Mouse (Mus musculus): ENCODE data around the gene Hydin.
"Not testable (repeated sequence)": the region's sequence is repeated elsewhere in the genome, so short reads cannot be mapped to it uniquely, and the experiment has no call there.

Hydin gene

GRCm38 (mm10) chr8:110266741-110267140 lies at the start of gene Hydin:
TSS of gene Hydin (plus strand) at chr8:110266977.
- peak; percentile 94 to 96 for DNase-seq (ENCODE audit: low spot score in 2 of 2)

DNA sequence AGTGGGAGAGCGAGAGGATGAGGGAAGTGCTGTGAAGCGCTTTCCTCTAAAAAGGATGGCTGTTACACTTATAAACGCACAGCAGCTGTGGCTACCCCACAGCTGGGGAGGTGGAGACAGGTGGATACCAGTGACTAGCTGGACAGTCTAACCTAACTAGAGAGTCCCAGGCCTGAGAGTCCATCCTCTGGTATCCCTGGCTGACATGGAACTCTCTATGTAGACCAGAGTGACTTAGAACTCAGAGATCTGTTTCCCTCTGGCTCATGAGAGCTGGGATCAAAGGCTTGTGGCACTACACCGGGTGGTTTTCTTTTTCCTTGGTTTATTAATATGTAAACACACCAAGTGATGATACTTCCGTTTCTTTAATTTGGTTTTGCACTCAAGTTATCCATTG lies 49.6 kb upstream of the Hydin start:
- DNase-seq (ENCODE audit: low spot score in 2 of 2) = peak in 1 of 2 experiments; percentile 36

DNA sequence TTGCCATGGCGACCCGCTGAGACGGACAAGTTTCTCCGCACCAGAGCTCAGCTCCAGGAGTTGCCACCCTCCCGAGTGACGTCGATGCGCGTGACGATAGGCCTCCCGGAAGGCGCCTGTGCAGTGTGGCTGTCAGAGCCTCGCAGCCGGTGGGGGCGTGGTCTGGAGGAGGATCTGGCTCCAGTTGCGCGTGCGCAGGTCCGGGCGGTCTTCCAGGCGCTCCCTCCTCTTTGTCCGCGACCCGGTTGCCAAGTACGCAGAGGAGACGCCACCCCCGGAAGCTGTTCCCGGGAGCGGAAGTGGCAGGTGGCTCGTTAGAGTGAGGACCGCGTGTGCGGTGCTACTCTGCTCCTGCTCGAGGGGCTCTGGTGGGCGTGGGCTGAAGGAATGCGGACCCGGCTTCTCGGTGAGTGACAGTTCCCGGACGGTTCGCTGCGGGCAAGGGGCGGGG lies 49.1 kb upstream of the Hydin start:
- DNase-seq (ENCODE audit: low spot score in 2 of 2) = peak; percentile 100

DNA sequence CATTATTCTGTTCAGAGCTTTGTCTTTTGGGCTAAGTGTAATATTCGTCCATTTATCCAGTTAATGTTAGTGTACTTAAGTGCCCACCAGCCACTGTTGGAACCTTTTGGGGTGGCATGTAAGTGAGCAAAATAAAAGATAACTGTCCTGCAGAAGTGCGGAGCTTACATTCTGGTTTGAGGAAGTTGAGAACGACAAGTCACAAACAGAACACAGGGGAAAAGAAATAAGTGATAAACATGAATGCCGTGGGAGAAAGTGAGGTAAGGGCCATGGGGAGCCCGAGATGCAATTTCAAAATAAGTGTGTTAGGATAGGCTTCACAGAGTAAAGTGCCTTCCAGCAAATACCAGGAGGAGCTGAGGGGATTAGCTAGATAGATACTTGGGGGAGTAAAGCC lies 48.3 kb upstream of the Hydin start:
- DNase-seq (ENCODE audit: low spot score in 2 of 2) = no peak

DNA sequence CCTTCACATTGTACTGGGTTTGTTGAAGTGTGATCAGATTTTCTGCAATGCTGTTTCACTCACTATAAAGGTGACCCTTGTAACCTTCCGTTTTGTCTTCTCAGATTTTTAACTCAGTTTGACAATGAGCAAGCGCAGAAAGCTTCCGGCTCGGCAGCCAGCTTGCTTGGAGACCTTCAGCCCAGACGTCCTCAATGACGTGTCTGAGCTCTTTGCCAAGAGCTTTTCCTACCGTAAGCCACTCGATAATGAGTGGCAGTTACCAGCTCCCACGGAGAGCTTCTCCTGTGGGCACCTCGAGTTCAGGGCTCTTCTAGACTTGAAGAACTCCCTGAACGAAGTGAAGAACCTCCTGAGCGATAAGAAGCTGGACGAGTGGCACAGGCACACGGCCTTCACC lies 45.8 kb upstream of the Hydin start:
- no peak for DNase-seq (ENCODE audit: low spot score in 2 of 2)

DNA sequence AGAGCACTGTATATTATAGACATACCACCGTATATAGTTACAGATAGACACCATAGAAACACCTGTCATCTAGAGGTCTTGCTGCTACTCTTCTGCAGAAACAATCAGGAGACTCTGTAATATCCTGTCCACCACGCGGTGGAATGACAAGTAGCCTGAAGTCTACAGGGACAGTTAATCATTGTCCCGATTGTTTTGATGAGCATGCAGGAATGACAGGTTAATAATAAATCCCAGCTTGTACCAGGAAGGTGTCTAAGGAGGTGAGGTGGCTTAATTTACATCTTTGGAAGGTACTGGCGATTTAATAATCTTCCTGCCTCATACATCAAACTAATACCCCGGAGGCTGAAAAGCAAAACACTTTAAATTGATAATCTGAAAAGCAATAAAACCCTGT lies 36.0 kb upstream of the Hydin start:
- no peak for DNase-seq (ENCODE audit: low spot score in 2 of 2)

DNA sequence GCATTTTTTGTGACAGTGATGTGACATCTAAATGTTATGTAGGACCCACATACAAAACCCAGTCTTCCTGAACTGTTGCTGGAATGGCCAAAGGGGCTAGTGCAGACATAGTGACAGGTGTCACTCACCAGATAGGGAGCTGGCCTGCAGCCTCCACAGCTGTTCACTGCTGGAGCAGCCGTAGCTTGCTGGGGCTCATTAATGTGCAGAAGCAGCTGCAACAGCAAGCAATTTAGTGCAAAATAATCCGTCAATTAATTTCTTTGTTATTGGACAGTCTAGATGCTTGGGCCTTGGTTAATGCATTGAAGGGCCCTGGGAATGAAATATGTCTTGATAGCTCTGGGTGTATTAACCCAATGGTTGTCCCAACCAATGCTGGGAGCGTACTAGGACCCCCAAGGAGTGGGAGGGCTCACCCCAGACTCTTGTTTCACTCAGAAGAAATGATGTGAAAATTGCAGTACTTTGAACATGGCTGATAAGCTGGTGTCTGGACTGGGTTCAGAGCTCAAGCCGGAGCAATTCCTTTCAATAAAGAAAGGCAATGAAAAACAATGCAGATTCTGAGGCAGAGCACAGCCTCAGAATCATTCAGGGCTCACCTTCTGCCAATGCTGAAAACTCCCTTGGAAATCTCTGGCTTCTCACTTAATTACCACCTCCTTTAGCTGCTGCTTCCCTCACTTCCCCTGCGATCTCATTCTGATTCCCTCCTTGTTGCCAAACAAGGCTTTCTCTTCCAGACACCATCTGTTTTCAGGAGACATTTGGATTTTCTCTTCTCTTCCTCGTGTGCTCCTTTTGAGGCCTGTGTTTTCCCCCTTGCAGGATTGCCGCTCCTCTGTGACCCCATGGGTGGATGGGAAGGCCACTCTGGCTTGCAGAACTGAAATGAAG lies 24.2 kb upstream of the Hydin start:
- DNase-seq (ENCODE audit: low spot score in 2 of 2) = no peak

GRCm38 (mm10) chr8:110244566-110244965 lies 22.2 kb upstream of the Hydin start:
- no peak for DNase-seq (ENCODE audit: low spot score in 2 of 2)

DNA sequence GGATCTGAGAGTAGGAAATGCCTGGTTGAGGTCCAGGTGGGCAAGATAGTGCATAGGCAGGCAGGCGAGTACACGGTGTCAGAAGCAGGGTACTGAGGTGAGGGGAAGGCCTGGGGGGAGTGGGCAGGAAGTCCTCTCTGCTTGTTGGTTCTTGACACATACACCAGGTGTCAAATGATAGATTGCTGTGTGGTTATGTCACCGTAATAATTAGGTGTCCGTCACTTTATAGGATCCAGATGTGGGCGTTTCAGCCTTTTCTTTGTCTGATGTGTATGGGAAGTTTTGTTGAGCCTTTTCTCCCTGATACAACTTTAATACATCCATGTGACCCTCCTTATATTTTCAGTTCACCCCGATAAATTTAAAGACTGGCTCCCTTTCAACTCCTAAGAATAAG lies 19.5 kb upstream of the Hydin start:
- no peak for DNase-seq (ENCODE audit: low spot score in 2 of 2)

- no peak for DNase-seq (ENCODE audit: low spot score in 2 of 2)
Measured at GRCm38 (mm10) chr8:110253986-110254385, 12.8 kb upstream of the Hydin start.

GRCm38 (mm10) chr8:110265796-110266305 lies 926 bp upstream of the Hydin start:
- DNase-seq (ENCODE audit: low spot score in 2 of 2) = no peak

GRCm38 (mm10) chr8:110267268-110267667 lies 491 bp downstream of the Hydin start:
- no peak for DNase-seq (ENCODE audit: low spot score in 2 of 2)

- DNase-seq (ENCODE audit: low spot score in 2 of 2) = no peak
Measured at GRCm38 (mm10) chr8:110270659-110271058, 3.9 kb downstream of the Hydin start.

DNA sequence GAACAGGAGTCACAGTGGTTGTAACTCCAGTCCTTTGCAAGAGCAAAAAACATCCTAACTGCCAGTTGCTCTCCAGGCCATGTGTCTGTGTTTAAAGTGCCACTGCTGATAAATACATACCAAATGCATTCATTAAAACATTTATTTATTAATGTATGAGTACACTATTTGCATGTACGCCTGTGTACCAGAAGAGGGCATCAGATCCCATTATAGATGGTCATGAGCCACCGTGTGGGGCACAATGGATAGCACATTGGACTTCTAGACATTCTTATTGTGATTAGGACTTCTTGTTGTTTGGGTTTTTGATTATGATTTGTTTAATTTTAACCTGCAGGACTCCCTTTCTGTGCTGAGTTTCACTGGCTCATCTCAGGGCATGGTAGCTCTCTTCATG lies 6.6 kb downstream of the Hydin start:
- DNase-seq (ENCODE audit: low spot score in 2 of 2) = no peak

- peak; percentile 58 to 62 for DNase-seq (ENCODE audit: low spot score in 2 of 2)
Measured at GRCm38 (mm10) chr8:110275465-110276258, 8.9 kb downstream of the Hydin start.

- no peak for DNase-seq (ENCODE audit: low spot score in 2 of 2)
Measured at GRCm38 (mm10) chr8:110276259-110276560, 9.4 kb downstream of the Hydin start.

- no peak for DNase-seq (ENCODE audit: low spot score in 2 of 2)
Measured at GRCm38 (mm10) chr8:110312715-110313114, 45.9 kb downstream of the Hydin start.

DNA sequence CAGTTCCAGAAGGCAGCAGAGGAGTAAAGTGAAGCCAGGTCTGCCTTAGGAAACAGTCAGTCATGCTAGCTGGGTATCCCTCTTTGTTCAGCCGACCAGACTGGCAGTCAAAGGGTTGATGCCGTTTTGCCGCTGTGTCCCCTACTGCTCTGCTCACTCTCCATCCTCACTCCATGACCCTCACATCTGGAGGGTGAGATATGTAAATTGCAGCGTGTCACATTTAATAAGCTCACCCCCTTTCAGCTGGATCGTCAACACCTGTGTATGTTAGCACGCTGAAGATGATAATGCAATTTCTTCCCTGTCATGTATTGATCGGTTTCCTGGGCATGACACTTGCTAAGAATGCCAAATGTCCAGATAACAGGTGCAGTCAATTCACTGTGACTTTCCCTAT lies 49.0 kb downstream of the Hydin start:
- no peak for DNase-seq (ENCODE audit: low spot score in 2 of 2)

- no peak for DNase-seq (ENCODE audit: low spot score in 2 of 2)
Measured at GRCm38 (mm10) chr8:110319586-110319985, 52.8 kb downstream of the Hydin start.

- DNase-seq (ENCODE audit: low spot score in 2 of 2) = no peak
Measured at GRCm38 (mm10) chr8:110321446-110321845, 54.7 kb downstream of the Hydin start.

GRCm38 (mm10) chr8:110323981-110324574 lies 57.3 kb downstream of the Hydin start:
- DNase-seq (ENCODE audit: low spot score in 2 of 2) = no peak

- not testable (repeated sequence) for DNase-seq (ENCODE audit: low spot score in 2 of 2)
Measured at GRCm38 (mm10) chr8:110327120-110327519, 60.3 kb downstream of the Hydin start.

All from right cerebral cortex, postnatal 10 days (tissue).